Mouse (Mus musculus) liver, embryonic 14.5 days (tissue): ENCODE results near the gene Sipa1. TPM values are rescaled to one million over a fixed set of nuclear protein-coding genes. Genes with fewer than 3 reads are reported as not detected.

ENCODE experiments used
- ATAC-seq: fragments of 200-750 bp; cut with Nextera tagmentation; 2 replicates; pipeline ENCODE4 v1.8.0; 2017; ENCODE audit warnings: moderate number of reproducible peaks, mild to moderate bottlenecking, moderate library complexity; ENCODE audit not compliant: insufficient read depth
- DNase-seq, 3 experiments: peaks; one replicate each; pipeline ENCODE4 v3.0.0-alpha.2; 2012 to 2013; ENCODE audit warnings: low read depth in 3 of 3, low spot score in 3 of 3
- H3K27ac ChIP-seq: fragments of 300-500 bp; sonication (generic); 2 replicates; pipeline ENCODE4 v1.5.1; 2014; ENCODE audit warnings: moderate library complexity, mild to moderate bottlenecking, control low read depth, inconsistent platforms
- H3K27me3 ChIP-seq: fragments of 300-500 bp; sonication (generic); 2 replicates; pipeline ENCODE4 v1.6.1; 2014; ENCODE audit warnings: mild to moderate bottlenecking, low read length, moderate library complexity; ENCODE audit not compliant: control insufficient read depth, insufficient read depth
- H3K36me3 ChIP-seq: fragments of 300-500 bp; sonication (generic); replicated peaks from 2 replicates; pipeline ENCODE4 v1.6.1; 2014; ENCODE audit warnings: low read depth; ENCODE audit not compliant: control insufficient read depth, insufficient read depth
- H3K4me1 ChIP-seq, 2 experiments: fragments of 200-500 bp in 1 of 2; fragments of 300-500 bp in 1 of 2; sonication (generic) in 1 of 2; replicated peaks; 2 replicates each; pipeline ENCODE4 v1.6.1; 2012 to 2014; ENCODE audit warnings: antibody characterized with exemption in 1 of 2, inconsistent platforms in 1 of 2, low read length in 1 of 2; ENCODE audit not compliant: control insufficient read depth in 2 of 2, insufficient read depth in 2 of 2
- H3K4me2 ChIP-seq: fragments of 300-500 bp; sonication (generic); 2 replicates; pipeline ENCODE4 v1.6.1; 2014; ENCODE audit warnings: low read depth, mild to moderate bottlenecking, control low read depth, moderate library complexity
- H3K4me3 ChIP-seq, 2 experiments: fragments of 200-500 bp in 1 of 2; fragments of 300-500 bp in 1 of 2; sonication (generic) in 1 of 2; 2 replicates each; pipeline ENCODE4 v1.5.1; 2012 to 2014; ENCODE audit warnings: low read depth in 2 of 2, low read length in 2 of 2, mild to moderate bottlenecking in 2 of 2, control low read depth in 1 of 2, inconsistent platforms in 1 of 2, moderate library complexity in 1 of 2; ENCODE audit not compliant: insufficient read depth in 1 of 2
- H3K9ac ChIP-seq: fragments of 300-500 bp; sonication (generic); replicated peaks from 2 replicates; pipeline ENCODE4 v1.6.1; 2014; ENCODE audit warnings: mild to moderate bottlenecking, control low read depth, moderate library complexity
- H3K9me3 ChIP-seq: fragments of 300-500 bp; sonication (generic); 2 replicates; pipeline ENCODE4 v1.6.1; 2016; ENCODE audit warnings: low read length, mixed read lengths; ENCODE audit not compliant: control insufficient read depth
- CTCF ChIP-seq: IDR thresholded peaks from 2 replicates; pipeline ENCODE4 v1.5.1; 2016; ENCODE audit warnings: antibody characterized with exemption, low read depth, control low read depth
- EP300 ChIP-seq: IDR thresholded peaks from 2 replicates; pipeline ENCODE4 v1.6.1; 2016; ENCODE audit warnings: antibody characterized with exemption, low read depth
- WGBS: fragments of 180-500 bp; shearing (Covaris S2); extraction: QIAGEN DNeasy Blood & Tissue Kit; methylation state at CpG from one replicate; pipeline ENCODE4 v1.1.7; 2014; ENCODE audit not compliant: insufficient replicate concordance; 5-methylcytosine and 5-hydroxymethylcytosine counted together
- polyA plus RNA-seq, 2 experiments: library from polyadenylated mRNA; depleted of rRNA in 1 of 2; stranded (reverse) in 1 of 2; unstranded in 1 of 2; fragments of >200 nt; fragmentation: Nextera tagmentation in 1 of 2; extraction: Ambion mirVana in 1 of 2; gene quantifications; 2 replicates each; pipeline versions ENCODE4 v1.2.1 to v1.2.3; 2012 to 2014

The Sipa1 gene
- polyA plus RNA-seq, 2 experiments: 14.3 to 27.5 TPM

DNA sequence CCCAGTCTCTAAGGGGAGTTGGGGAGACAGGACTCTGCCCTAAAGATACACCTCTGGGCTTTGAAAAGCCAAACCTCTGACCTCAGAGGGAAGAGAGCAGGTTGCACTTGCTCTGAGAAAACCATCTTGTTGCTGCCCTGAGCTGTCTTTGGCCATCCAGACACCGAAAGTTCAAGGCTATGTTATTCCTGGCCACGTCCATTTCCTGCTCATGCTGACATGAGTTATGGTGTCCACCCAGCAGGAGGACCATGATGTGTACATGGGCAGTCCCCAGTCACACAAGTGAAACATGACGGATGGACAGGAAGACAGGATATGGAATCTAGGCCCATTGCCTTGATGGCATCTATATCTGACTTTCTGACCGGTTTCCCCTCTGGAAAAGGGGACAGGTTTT lies 16.9 kb upstream of the Sipa1 start:
- TF ChIP-seq EP300: no peak
- TF ChIP-seq CTCF: no peak
- no peaks in the 10 kb centered on the region for H3K9me3 ChIP-seq
- H3K4me1 ChIP-seq: no peaks in the 10 kb centered on the region
- no peak overlapping the region for H3K27ac ChIP-seq
- H3K27me3 ChIP-seq: no peaks in the 10 kb centered on the region
- H3K36me3 ChIP-seq: peaks cover 73% of the 10 kb centered on the region
- DNase-seq (no peak), ATAC-seq (no peak)
- H3K4me3 ChIP-seq: no peak overlapping the region
- 84% methylated on average over 4 of the region's 4 CpGs for WGBS
- no peak overlapping the region for H3K9ac ChIP-seq
- H3K4me2 ChIP-seq: no peak overlapping the region

DNA sequence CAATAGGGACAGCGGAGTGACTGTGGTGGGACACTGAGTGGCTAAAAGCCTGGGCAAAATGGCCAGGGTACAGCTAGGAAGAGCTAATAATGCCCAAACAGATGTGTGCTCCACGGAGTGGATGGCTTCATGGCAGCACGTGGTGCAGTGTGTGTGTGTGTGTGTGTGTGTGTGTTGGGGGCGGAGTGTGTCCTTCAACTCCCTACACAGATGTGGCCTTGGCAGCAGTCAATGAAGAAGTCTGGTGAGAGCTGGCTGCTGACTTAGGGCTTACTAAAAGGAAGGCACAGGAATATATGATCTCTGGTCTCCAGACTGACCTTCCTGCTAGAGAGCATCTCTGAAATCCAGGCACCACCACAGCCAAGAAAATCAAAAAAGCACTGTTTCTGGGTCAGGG lies 4.9 kb upstream of the Sipa1 start:
- Histone ChIP-seq H3K9me3 (no peaks in the 10 kb centered on the region), H3K4me1 (peaks cover 24 to 27% of the 10 kb centered on the region in 2 experiments), H3K27me3 (no peaks in the 10 kb centered on the region), H3K4me2 (no peak overlapping the region), H3K9ac (no peak overlapping the region), H3K36me3 (peaks cover 25% of the 10 kb centered on the region), H3K27ac (peak overlapping the region; percentile 44), H3K4me3 (no peak overlapping the region)
- ATAC-seq (no peak), DNase-seq (no peak)
- WGBS: 86% methylated on average over 4 of the region's 4 CpGs
- no peak for TF ChIP-seq CTCF
- no peak for TF ChIP-seq EP300

DNA sequence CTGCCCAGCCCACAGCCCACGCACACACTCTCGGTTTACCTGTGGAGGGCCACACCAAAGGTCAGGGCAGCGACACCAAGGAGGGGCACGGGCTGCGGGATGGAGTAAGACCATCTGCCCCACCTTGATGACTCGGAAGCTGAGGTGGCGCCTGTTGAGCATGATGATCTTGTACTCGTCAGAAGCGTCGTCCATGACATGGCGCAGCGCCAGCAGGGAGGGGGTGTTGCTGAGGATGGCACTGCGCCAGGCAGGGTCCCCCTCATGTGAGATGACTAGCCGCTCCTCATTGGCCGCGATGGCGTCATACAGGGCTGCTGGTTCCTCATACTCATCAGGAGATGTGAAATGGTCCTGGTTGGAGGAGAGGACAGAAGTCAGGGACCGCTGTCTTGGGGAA lies 2.9 kb upstream of the Sipa1 start:
- no peak for TF ChIP-seq EP300
- TF ChIP-seq CTCF: no peak
- peak overlapping the region; percentile 95 for H3K4me2 ChIP-seq

DNA sequence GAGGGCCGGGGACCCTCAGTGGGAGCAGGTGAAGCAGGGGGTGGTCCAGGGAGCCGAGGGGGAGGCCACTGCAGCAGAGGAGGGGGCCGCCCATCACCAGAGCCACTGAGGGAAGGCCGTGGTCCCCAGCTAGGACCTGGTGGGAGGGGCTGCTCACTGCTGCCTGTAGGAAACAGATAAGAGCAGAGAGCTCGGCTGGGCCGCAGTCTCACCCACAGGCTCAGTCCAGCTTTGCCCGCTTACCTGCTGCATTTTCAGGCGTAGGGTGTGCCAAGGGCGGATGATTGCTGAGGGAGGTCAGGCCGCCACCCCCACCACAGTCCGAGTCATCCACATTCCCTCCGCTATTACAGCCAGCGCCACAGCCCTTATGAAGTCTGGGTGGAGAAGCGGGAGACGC lies 2.0 kb upstream of the Sipa1 start:
- peaks cover 7% of the 10 kb centered on the region for H3K36me3 ChIP-seq
- H3K4me1 ChIP-seq: peaks cover 34 to 39% of the 10 kb centered on the region in 2 experiments
- peak overlapping the region; percentile 80 for H3K9ac ChIP-seq
- H3K4me2 ChIP-seq: peak overlapping the region; percentile 95
- peak overlapping the region; percentile 12 to 79; a peak in 3 of 4 replicates for H3K4me3 ChIP-seq
- no peaks in the 10 kb centered on the region for H3K9me3 ChIP-seq
- TF ChIP-seq EP300 (peak; percentile 86), CTCF (peak; percentile 47)
- peak overlapping the region; percentile 97 for H3K27ac ChIP-seq
- H3K27me3 ChIP-seq: no peaks in the 10 kb centered on the region
- WGBS: 19% methylated on average over 15 of the region's 15 CpGs
- peak; percentile 85 for DNase-seq
- ATAC-seq: peak; percentile 83

More for the DNA sequence above, 2.9 kb upstream of the Sipa1 start:
- DNase-seq (no peak), ATAC-seq (no peak)
- H3K4me1 ChIP-seq: peaks cover 32 to 38% of the 10 kb centered on the region in 2 experiments
- H3K27me3 ChIP-seq: no peaks in the 10 kb centered on the region
- WGBS: 92% methylated on average over 18 of the region's 18 CpGs
- peaks cover 10% of the 10 kb centered on the region for H3K36me3 ChIP-seq
- H3K9ac ChIP-seq: no peak overlapping the region; the same call in 1 of the 2 replicates
- no peaks in the 10 kb centered on the region for H3K9me3 ChIP-seq
- H3K27ac ChIP-seq: peak overlapping the region; percentile 97
- no peak overlapping the region for H3K4me3 ChIP-seq

DNA sequence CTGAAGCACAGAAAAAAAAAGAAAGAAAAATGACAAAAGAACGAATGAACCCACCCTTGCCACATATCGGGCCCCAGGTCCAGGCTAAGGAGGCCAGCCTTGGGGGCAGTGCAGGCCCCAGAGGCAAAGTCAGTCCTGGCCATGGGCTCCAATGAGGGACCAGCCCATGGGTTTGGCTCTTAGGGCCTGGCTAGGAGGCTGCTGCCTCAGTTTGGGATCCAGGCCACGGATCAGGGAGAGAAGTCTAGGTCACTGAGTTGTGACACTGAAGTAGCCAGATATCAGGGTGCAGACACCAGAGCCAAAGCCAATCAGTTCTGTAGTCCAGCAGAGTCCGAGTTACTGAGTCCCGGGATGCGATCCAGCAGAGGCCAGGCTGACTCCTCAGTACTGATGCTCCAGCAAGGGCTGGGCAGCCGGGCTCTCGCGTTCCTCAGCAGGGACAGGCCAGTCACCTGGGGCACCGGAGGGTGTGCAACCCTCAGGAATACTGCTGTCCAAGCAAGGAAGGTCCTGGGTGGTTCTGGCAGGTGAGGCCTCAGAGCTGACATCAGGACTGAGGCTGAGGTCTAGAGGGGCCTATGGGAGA lies 1.3 kb upstream of the Sipa1 start:
- WGBS: 74% methylated on average over 10 of the region's 10 CpGs
- Histone ChIP-seq H3K36me3 (peaks cover 5% of the 10 kb centered on the region; the same call in 1 of the 2 replicates), H3K4me3 (peak overlapping the region; percentile 12 to 79; a peak in 3 of 4 replicates), H3K9ac (peak overlapping the region; percentile 80), H3K9me3 (no peaks in the 10 kb centered on the region), H3K4me2 (peak overlapping the region; percentile 95), H3K4me1 (peaks cover 34 to 39% of the 10 kb centered on the region in 2 experiments), H3K27me3 (no peaks in the 10 kb centered on the region), H3K27ac (peak overlapping the region; percentile 97)
- ATAC-seq: no peak
- TF ChIP-seq EP300 (no peak), CTCF (no peak)
- DNase-seq: no peak
